ENCODE assay signal across 10 mouse cellular contexts in genomic region chr11:105021071-105021470, GRCm38 (mm10). TPM values are rescaled to one million over a fixed set of nuclear protein-coding genes. Genes with fewer than 3 reads are reported as not detected.
DNase-seq lines count a peak whose midpoint lies in the region; ATAC-seq and TF ChIP-seq lines count a peak whose summit lies in the region.
"Had no signal": no experiment of that assay in that cellular context is flagged by ENCODE, and none has a peak within 500 bp of the region (broad histone marks: within the 10 kb centered on the region; RNA-seq: fewer than 3 reads in every experiment).

No protein-coding gene starts in this region.

- no peak for DNase-seq in heart, adult 2 months
- DNase-seq in 3T3-L1 (ENCODE audit: low read depth, low spot score) = peak; percentile 63
- DNase-seq in MEL-GATA-1-ER (ENCODE audit: extremely low read depth, low read depth) = peak; percentile 59
- peak; percentile 19 for DNase-seq in kidney, postnatal 10 days
- DNase-seq in right cerebral cortex, postnatal 4 days = no peak
- no peak for DNase-seq in urinary bladder, postnatal 4 days (ENCODE audit: low spot score in 2 of 2)
- DNase-seq: cerebellum, adult 9-11 months had no signal

- TF ChIP-seq CTCF in heart, adult 2 months (IDR thresholded peaks at IDR 0.05) = peak; percentile 46

- WGBS in heart, adult 2 months = 64% methylated on average over 7 of the region's 7 CpGs
- 62% methylated on average over 7 of the region's 7 CpGs for WGBS in heart, embryonic 12.5 days
- 74% methylated on average over 7 of the region's 7 CpGs for WGBS in neural tube, embryonic 15.5 days

- H3K27ac ChIP-seq in heart, adult 2 months = no peak overlapping the region
- H3K27ac ChIP-seq in heart, embryonic 12.5 days (ENCODE audit: poor library complexity, severe bottlenecking) = no peak overlapping the region
- H3K27ac ChIP-seq in neural tube, embryonic 15.5 days (replicated peaks) = no peak overlapping the region

- H3K27me3 ChIP-seq in heart, adult 2 months (ENCODE audit: control insufficient read depth, insufficient read depth, low read length) = no peaks in the 10 kb centered on the region
- H3K27me3 ChIP-seq in heart, embryonic 12.5 days (replicated peaks) = no peaks in the 10 kb centered on the region
- no peaks in the 10 kb centered on the region for H3K27me3 ChIP-seq in neural tube, embryonic 15.5 days (replicated peaks)

- TF ChIP-seq POLR2A in heart, adult 2 months (IDR thresholded peaks at IDR 0.05; ENCODE audit: insufficient read depth, low read depth, low read length) = no peak

- no peak overlapping the region for H3K9ac ChIP-seq in heart, adult 2 months (ENCODE audit: low read depth, low read length)
- no peak overlapping the region for H3K9ac ChIP-seq in heart, embryonic 12.5 days
- H3K9ac ChIP-seq in neural tube, embryonic 15.5 days (replicated peaks) = no peak overlapping the region

- H3K36me3 ChIP-seq in heart, adult 2 months (ENCODE audit: control insufficient read depth, insufficient read depth, low read length) = no peaks in the 10 kb centered on the region
- no peaks in the 10 kb centered on the region for H3K36me3 ChIP-seq in heart, embryonic 12.5 days
- H3K36me3 ChIP-seq in neural tube, embryonic 15.5 days = no peaks in the 10 kb centered on the region

- no peak for TF ChIP-seq EP300 in heart, adult 2 months (IDR thresholded peaks at IDR 0.05; ENCODE audit: insufficient read depth, low read depth, low read length)

- no peak overlapping the region for H3K4me2 ChIP-seq in heart, embryonic 12.5 days
- H3K4me2 ChIP-seq in neural tube, embryonic 15.5 days = no peak overlapping the region

- no peaks in the 10 kb centered on the region for H3K9me3 ChIP-seq in heart, embryonic 12.5 days (replicated peaks)
- no peaks in the 10 kb centered on the region for H3K9me3 ChIP-seq in neural tube, embryonic 15.5 days (replicated peaks)

- intact Hi-C loops in heart, adult 2 months (cut with DNase I) = no loop called here

- ATAC-seq in heart, embryonic 12.5 days (ENCODE audit: insufficient number of reproducible peaks, low FRiP score) = no peak
- ATAC-seq in neural tube, embryonic 15.5 days (ENCODE audit: low FRiP score) = no peak

- no peaks in the 10 kb centered on the region for H3K4me1 ChIP-seq in heart, adult 2 months (ENCODE audit: control insufficient read depth, insufficient read depth, low read length)
- H3K4me1 ChIP-seq in heart, embryonic 12.5 days (replicated peaks) = no peaks in the 10 kb centered on the region
- no peaks in the 10 kb centered on the region for H3K4me1 ChIP-seq in neural tube, embryonic 15.5 days

- H3K4me3 ChIP-seq in heart, adult 2 months = no peak overlapping the region
- no peak overlapping the region for H3K4me3 ChIP-seq in heart, embryonic 12.5 days
- no peak overlapping the region for H3K4me3 ChIP-seq in neural tube, embryonic 15.5 days (replicated peaks)

- H3K79me2 ChIP-seq in heart, adult 2 months (replicated peaks; ENCODE audit: control insufficient read depth, insufficient read depth, low read length) = no peaks in the 10 kb centered on the region

RNA-seq across cellular contexts. Expression of gene Efcab3, which starts 42.3 kb away (rescaled TPM):
- not detected for total RNA-seq in heart, adult 2 months (2021)
- polyA plus RNA-seq in heart, adult 2 months (2012; rRNA removed) = not detected in 2 replicates
- polyA plus RNA-seq in heart, embryonic 12.5 days (2016; fragmentation: Nextera tagmentation; extraction: Ambion mirVana) = not detected in 2 replicates
- 0.55 TPM in 1 of 2 replicates, not detected in the other for polyA plus RNA-seq in neural tube, embryonic 15.5 days (2015; fragmentation: Nextera tagmentation; extraction: Ambion mirVana)
- total RNA-seq: heart, postnatal 14 days had no signal

Comparison
In these comparisons a context has a peak if more than half of its experiments do, and no peak if none do; other contexts are left out.
1. DNase-seq: peak in 3T3-L1 (single experiment), MEL-GATA-1-ER (single experiment) and kidney, postnatal 10 days (single experiment); none in heart, adult 2 months (0 of 2), right cerebral cortex, postnatal 4 days (single experiment) and urinary bladder, postnatal 4 days (0 of 2).